In the genomic region with DNA sequence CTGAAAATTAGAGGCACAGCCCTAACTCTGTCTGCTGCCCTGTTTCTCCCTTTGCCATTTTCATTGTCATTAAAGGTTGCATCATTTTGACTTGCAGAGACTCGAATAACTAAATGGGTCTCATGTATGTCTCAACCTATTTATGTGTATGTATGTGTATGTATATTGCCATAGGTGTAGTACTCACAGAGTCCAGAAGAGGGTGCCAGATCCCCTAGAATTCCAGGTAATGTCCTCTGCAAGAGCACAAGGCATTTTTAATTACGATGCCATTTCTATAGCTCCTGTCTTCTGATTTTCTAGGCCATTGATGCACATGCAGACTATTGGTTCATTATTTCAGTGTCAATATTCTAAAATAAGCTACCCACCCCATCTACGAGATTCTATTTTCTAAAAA, we compare ENCODE assay signal across 12 mouse cellular contexts.
DNase-seq lines count a peak whose midpoint lies in the region; TF ChIP-seq lines count a peak whose summit lies in the region.
"Had no signal": no experiment of that assay in that cellular context is flagged by ENCODE, and none has a peak within 500 bp of the region (broad histone marks: within the 10 kb centered on the region; RNA-seq: fewer than 3 reads in every experiment).

No protein-coding gene starts in this region.

- DNase-seq in cerebellum, postnatal 14 days, result peak; percentile 34 to 53
- no peak for DNase-seq in cerebellum, adult 9-10 months
- DNase-seq in left cerebral cortex, adult 2 months (ENCODE audit: extremely low spot score in 1 of 2, low spot score in 2 of 2), result no peak
- no peak for DNase-seq in left cerebral cortex, postnatal 4 days
- DNase-seq in A20 (ENCODE audit: low read depth, low spot score), result peak; percentile 21
- DNase-seq in embryo, embryonic 11 days, result peak; percentile 20
- no peak for DNase-seq in natural killer cell, adult 2 months (ENCODE audit: low spot score in 2 of 2)
- no peak for DNase-seq in frontal cortex, postnatal 10 days (ENCODE audit: low spot score in 2 of 2)
- DNase-seq: cerebellum, adult 11 months had no signal

- TF ChIP-seq CTCF in left cerebral cortex, adult 2 months (IDR thresholded peaks at IDR 0.05), result peak; percentile 46

- no peak overlapping the region for H3K27ac ChIP-seq in left cerebral cortex, adult 2 months
- H3K27ac ChIP-seq: kidney, embryonic 15.5 days; limb, embryonic 12.5 days had no signal

- no peak overlapping the region for H3K4me3 ChIP-seq in left cerebral cortex, adult 2 months
- H3K4me3 ChIP-seq: kidney, embryonic 15.5 days; limb, embryonic 12.5 days; megakaryocyte, embryonic 14.5 days had no signal

- intact Hi-C loops in left cerebral cortex, adult 2 months (cut with DNase I), result loop anchor here (5.0 kb wide), 1 partner anchor 95 kb away; no protein-coding TSS in a partner anchor
- intact Hi-C loops in left cerebral cortex, postnatal 4 days (cut with DNase I), result no loop called here

Comparison
In these comparisons a context has a peak if more than half of its experiments do, and no peak if none do; other contexts are left out.
1. DNase-seq: peak in cerebellum, postnatal 14 days (2 of 2), A20 (single experiment) and embryo, embryonic 11 days (single experiment); none in cerebellum, adult 9-10 months (single experiment), left cerebral cortex, adult 2 months (0 of 2), left cerebral cortex, postnatal 4 days (single experiment), natural killer cell, adult 2 months (0 of 2) and frontal cortex, postnatal 10 days (0 of 2).